Mouse (Mus musculus) CH12.LX (cell line): Measurements from ENCODE around the gene Olfr160. TPM values are rescaled to one million over a fixed set of nuclear protein-coding genes. Genes with fewer than 3 reads are reported as not detected.

Source experiments
- DNase-seq: peaks from one replicate; pipeline ENCODE4 v3.0.0-alpha.2; 2013; ENCODE audit errors: extremely low read depth
- H3K27ac ChIP-seq: 2 replicates; pipeline ENCODE4 v1.5.1; 2012; ENCODE audit warnings: low read depth, mild to moderate bottlenecking, control low read depth, moderate library complexity; ENCODE audit not compliant: insufficient read depth
- H3K27me3 ChIP-seq: replicated peaks from 2 replicates; pipeline ENCODE3; 2012; ENCODE audit warnings: inconsistent platforms
- H3K36me3 ChIP-seq, 2 experiments: replicated peaks in 1 of 2; 2 replicates each; pipeline versions ENCODE3 to v1.6.1; 2012; ENCODE audit warnings: inconsistent platforms in 1 of 2, low read length in 1 of 2, mild to moderate bottlenecking in 1 of 2, mixed read lengths in 1 of 2, moderate library complexity in 1 of 2; ENCODE audit not compliant: control insufficient read depth in 1 of 2, insufficient read depth in 1 of 2
- H3K4me1 ChIP-seq, 2 experiments: 2 replicates each; pipeline ENCODE4 v1.6.1; 2012; ENCODE audit warnings: inconsistent platforms in 1 of 2, moderate library complexity in 1 of 2; ENCODE audit not compliant: insufficient read depth in 2 of 2, control insufficient read depth in 1 of 2
- H3K4me2 ChIP-seq: 2 replicates; pipeline ENCODE4 v1.6.1; 2012; ENCODE audit warnings: low read depth, mild to moderate bottlenecking, control low read depth; ENCODE audit not compliant: poor library complexity, insufficient read depth, severe bottlenecking
- H3K4me3 ChIP-seq, 3 experiments: fragments of 150-350 bp in 1 of 3; sonication (generic) in 1 of 3; replicated peaks in 1 of 3; 2 replicates each; pipeline versions ENCODE3 to v1.5.1; 2011 to 2012; ENCODE audit warnings: low read depth in 2 of 3, low read length in 2 of 3, mild to moderate bottlenecking in 2 of 3, moderate library complexity in 2 of 3, control low read depth in 1 of 3, improper control_type of control experiment in 1 of 3, inconsistent platforms in 1 of 3, mixed read lengths in 1 of 3; ENCODE audit not compliant: poor library complexity in 1 of 3
- H3K79me2 ChIP-seq: replicated peaks from 2 replicates; pipeline ENCODE4 v1.6.1; 2012; ENCODE audit warnings: mild to moderate bottlenecking, moderate library complexity; ENCODE audit not compliant: control insufficient read depth, poor library complexity, insufficient read depth, severe bottlenecking; ENCODE audit errors: extremely low read depth
- H3K9ac ChIP-seq: 2 replicates; pipeline ENCODE4 v1.6.1; 2012; ENCODE audit warnings: low read depth, mild to moderate bottlenecking, control low read depth, moderate library complexity; ENCODE audit not compliant: insufficient read depth
- H3K9me3 ChIP-seq: replicated peaks from 2 replicates; pipeline ENCODE3; 2012; ENCODE audit warnings: low read length, inconsistent platforms, mixed read lengths
- EP300 ChIP-seq: IDR thresholded peaks from 2 replicates; pipeline ENCODE4 v1.6.1; 2011; ENCODE audit warnings: low read length, improper control_type of control experiment
- ETS1 ChIP-seq: conservative IDR thresholded peaks from 2 replicates; pipeline ENCODE4 v1.6.1; 2012; ENCODE audit warnings: low read depth, mild to moderate bottlenecking, inconsistent platforms, low read length, improper control_type of control experiment, moderate library complexity
- GABPA ChIP-seq: IDR thresholded peaks from 2 replicates; pipeline ENCODE4 v1.6.1; 2012; ENCODE audit warnings: low read depth, low read length, improper control_type of control experiment, inconsistent platforms; ENCODE audit not compliant: insufficient replicate concordance
- IRF4 ChIP-seq: IDR thresholded peaks from 2 replicates; pipeline ENCODE4 v1.6.1; 2014; ENCODE audit warnings: low read depth, mild to moderate bottlenecking, inconsistent platforms, low read length, improper control_type of control experiment
- MAX ChIP-seq: IDR thresholded peaks from 2 replicates; pipeline ENCODE4 v1.6.1; 2011; ENCODE audit warnings: low read length, improper control_type of control experiment
- MAZ ChIP-seq: IDR thresholded peaks from 2 replicates; pipeline ENCODE4 v1.6.1; 2012; ENCODE audit warnings: low read depth, mild to moderate bottlenecking, inconsistent platforms, low read length, improper control_type of control experiment, moderate library complexity
- MEF2A ChIP-seq: IDR thresholded peaks from 2 replicates; pipeline ENCODE4 v1.6.1; 2014; ENCODE audit warnings: low read depth, mild to moderate bottlenecking, inconsistent platforms, low read length, improper control_type of control experiment, borderline replicate concordance
- MXI1 ChIP-seq: IDR thresholded peaks from 2 replicates; pipeline ENCODE4 v1.6.1; 2011; ENCODE audit warnings: mild to moderate bottlenecking, low read depth, low read length, improper control_type of control experiment
- NELFE ChIP-seq: IDR thresholded peaks from 2 replicates; pipeline ENCODE4 v1.6.1; 2011; ENCODE audit warnings: low read depth, low read length, improper control_type of control experiment
- PAX5 ChIP-seq: IDR thresholded peaks from 2 replicates; pipeline ENCODE4 v1.6.1; 2012; ENCODE audit warnings: low read length, inconsistent platforms, mixed read lengths
- SIN3A ChIP-seq: IDR thresholded peaks from 2 replicates; pipeline ENCODE4 v1.6.1; 2012; ENCODE audit warnings: low read length, improper control_type of control experiment, inconsistent platforms
- TCF12 ChIP-seq: IDR thresholded peaks from 2 replicates; pipeline ENCODE4 v1.6.1; 2014; ENCODE audit warnings: low read depth, mild to moderate bottlenecking, inconsistent platforms, low read length, improper control_type of control experiment
- UBTF ChIP-seq: IDR thresholded peaks from 2 replicates; pipeline ENCODE4 v1.6.1; 2012; ENCODE audit warnings: low read depth, mild to moderate bottlenecking, inconsistent platforms, low read length, improper control_type of control experiment, moderate library complexity
- USF1 ChIP-seq: IDR thresholded peaks from 2 replicates; pipeline ENCODE4 v1.6.1; 2014; ENCODE audit warnings: low read depth, mild to moderate bottlenecking, inconsistent platforms, low read length, improper control_type of control experiment
- ZNF384 ChIP-seq: IDR thresholded peaks from 2 replicates; pipeline ENCODE4 v1.6.1; 2012; ENCODE audit warnings: low read depth, low read length, improper control_type of control experiment, inconsistent platforms
- dilution Hi-C: fragments of 300-500 bp; cut with MboI; formaldehyde crosslinking; loops from 2 replicates; pipeline ENCODE4 v1.14.3; 2020; ENCODE audit warnings: low sequenced_read_pairs; ENCODE audit not compliant: extremely low pct_unique_long_range_greater_than_20kb, extremely low pct_ligation_motif_present
- in situ Hi-C: fragments of 300-500 bp; cut with MboI; formaldehyde crosslinking; loops from 3 replicates; pipeline ENCODE4 v1.14.3; 2019; ENCODE audit warnings: low sequenced_read_pairs, low pct_ligation_motif_present, low pct_unique_long_range_greater_than_20kb, mixed read lengths
- polyA plus RNA-seq: library from polyadenylated mRNA; unstranded; fragments of >175 nt; gene quantifications from 2 replicates; pipeline ENCODE4 v1.2.1, GENCODE M21; 2012; ENCODE audit warnings: low read depth; ENCODE audit not compliant: insufficient read length
- total RNA-seq, 2 experiments: library from RNA; depleted of rRNA; stranded (reverse); fragments of 300-350 nt in 1 of 2; fragments of >200 nt in 1 of 2; gene quantifications; 2 replicates each; pipeline ENCODE4 v1.2.3; 2012 to 2014

Olfr160 gene
- total and polyA plus RNA-seq, 3 experiments: not detected

- Histone ChIP-seq H3K9me3 (no peaks in the 10 kb centered on the region), H3K27me3 (no peaks in the 10 kb centered on the region), H3K27ac (no peak overlapping the region), H3K36me3 (no peaks in the 10 kb centered on the region), H3K9ac (no peak overlapping the region), H3K4me1 (no peaks in the 10 kb centered on the region), H3K4me2 (no peak overlapping the region), H3K79me2 (no peaks in the 10 kb centered on the region), H3K4me3 (no peak overlapping the region)
- no peak for DNase-seq
- TF ChIP-seq ETS1: no peak
- TF ChIP-seq IRF4: no peak
- no peak for TF ChIP-seq MEF2A
- no peak for TF ChIP-seq MAZ
- no peak for TF ChIP-seq ZNF384
- no peak for TF ChIP-seq EP300
- no peak for TF ChIP-seq UBTF
- dilution Hi-C loops: no loop called here
- in situ Hi-C loops: loop anchor here (25.0 kb wide), 1 partner anchor 186 kb away; no protein-coding TSS in a partner anchor
Observed at GRCm38 (mm10) chr9:37751467-37751866, 35.4 kb upstream of the Olfr160 start.

GRCm38 (mm10) chr9:37750319-37751075 lies 34.4 kb upstream of the Olfr160 start:
- no peak for DNase-seq
- Histone ChIP-seq H3K4me2 (no peak overlapping the region), H3K36me3 (no peaks in the 10 kb centered on the region), H3K27ac (no peak overlapping the region), H3K9ac (no peak overlapping the region), H3K79me2 (no peaks in the 10 kb centered on the region), H3K27me3 (no peaks in the 10 kb centered on the region), H3K4me1 (no peaks in the 10 kb centered on the region), H3K9me3 (no peaks in the 10 kb centered on the region), H3K4me3 (no peak overlapping the region)
- dilution Hi-C loops: no loop called here
- no peak for TF ChIP-seq USF1
- TF ChIP-seq GABPA: no peak
- TF ChIP-seq TCF12: no peak
- TF ChIP-seq MXI1: no peak
- no peak for TF ChIP-seq PAX5
- TF ChIP-seq NELFE: no peak
- no peak for TF ChIP-seq MAX
- TF ChIP-seq SIN3A: no peak
- in situ Hi-C loops: loop anchor here (25.0 kb wide), 1 partner anchor 187 kb away; no protein-coding TSS in a partner anchor
